Mouse (Mus musculus) E14TG2a.4 (cell line): ENCODE results near the gene Anxa2.

Experiments
- CTCF ChIP-seq: conservative IDR thresholded peaks from 2 replicates; pipeline ENCODE4 v1.5.1; 2014; ENCODE audit warnings: low read length
- NANOG ChIP-seq: IDR thresholded peaks from 2 replicates; pipeline ENCODE4 v1.6.1; 2014; ENCODE audit warnings: borderline replicate concordance, low read length, mixed read lengths

GRCm38 (mm10) chr9:69515416-69515815 is 62.0 kb downstream of the Anxa2 start:
- no peak for TF ChIP-seq CTCF
- TF ChIP-seq NANOG: no peak
